ENCODE assay signal across 11 mouse cellular contexts in genomic region chr3:80248611-80249010, GRCm38 (mm10).
DNase-seq lines count a peak whose midpoint lies in the region.
"Had no signal": no experiment of that assay in that cellular context is flagged by ENCODE, and none has a peak within 500 bp of the region (broad histone marks: within the 10 kb centered on the region; RNA-seq: fewer than 3 reads in every experiment).

No protein-coding gene starts in this region.

- peak; percentile 25 to 71 for DNase-seq in layer of hippocampus, adult 18-20 months (ENCODE audit: low spot score in 2 of 2)
- DNase-seq in layer of hippocampus, postnatal 10 days (ENCODE audit: low spot score in 2 of 2): no peak
- DNase-seq in Muller cell, postnatal 12 days (ENCODE audit: inconsistent ontology term): peak; percentile 33
- DNase-seq in brain, adult 2 months (ENCODE audit: low read depth, low spot score): peak; percentile 86
- peak; percentile 13 to 53 for DNase-seq in layer of hippocampus, postnatal 14 days (ENCODE audit: low spot score in 2 of 2)
- DNase-seq in kidney, adult 11 months: no peak
- DNase-seq in gastrocnemius, postnatal 4 days (ENCODE audit: low spot score in 2 of 2): no peak
- DNase-seq: adrenal gland, adult 8-10 months; cerebellum, postnatal 14 days; kidney, adult 18-20 months; thymus, postnatal 25 days had no signal

Comparison
In these comparisons a context has a peak if more than half of its experiments do, and no peak if none do; other contexts are left out.
1. DNase-seq: peak in layer of hippocampus, adult 18-20 months (2 of 2), Muller cell, postnatal 12 days (single experiment), brain, adult 2 months (single experiment) and layer of hippocampus, postnatal 14 days (2 of 2); none in layer of hippocampus, postnatal 10 days (0 of 2), kidney, adult 11 months (single experiment) and gastrocnemius, postnatal 4 days (0 of 2).